Mouse (Mus musculus) embryonic facial prominence, embryonic 11.5 days (tissue): ENCODE measurements around the gene Ccdc65. TPM values are rescaled to one million over a fixed set of nuclear protein-coding genes. Genes with fewer than 3 reads are reported as not detected.

Experiments
- ATAC-seq: fragments of 200-750 bp; cut with Nextera tagmentation; replicated peaks from 2 replicates; pipeline ENCODE4 v1.8.0; 2017; ENCODE audit warnings: low read depth; ENCODE audit not compliant: insufficient number of reproducible peaks, low FRiP score, low TSS enrichment
- DNase-seq: peaks from one replicate; pipeline ENCODE4 v3.0.0-alpha.2; 2015; ENCODE audit warnings: low spot score
- H3K27ac ChIP-seq: fragments of 300-500 bp; sonication (generic); replicated peaks from 2 replicates; pipeline ENCODE4 v1.5.1; 2014; ENCODE audit warnings: mild to moderate bottlenecking, low read depth, low read length, control low read depth
- H3K27me3 ChIP-seq: fragments of 300-500 bp; sonication (generic); 2 replicates; pipeline ENCODE4 v1.6.1; 2014; ENCODE audit warnings: mild to moderate bottlenecking, low read length, moderate library complexity, mixed read lengths; ENCODE audit not compliant: control insufficient read depth, insufficient read depth
- H3K36me3 ChIP-seq: fragments of 300-500 bp; sonication (generic); replicated peaks from 2 replicates; pipeline ENCODE4 v1.6.1; 2014; ENCODE audit warnings: low read depth, mild to moderate bottlenecking, low read length, moderate library complexity, mixed read lengths; ENCODE audit not compliant: control insufficient read depth, insufficient read depth
- H3K4me1 ChIP-seq: fragments of 300-500 bp; sonication (generic); 2 replicates; pipeline ENCODE4 v1.6.1; 2014; ENCODE audit warnings: low read length, mixed read lengths; ENCODE audit not compliant: control insufficient read depth, insufficient read depth
- H3K4me2 ChIP-seq: fragments of 300-500 bp; sonication (generic); 2 replicates; pipeline ENCODE4 v1.6.1; 2014; ENCODE audit warnings: low read depth, mild to moderate bottlenecking, control low read depth, low read length, moderate library complexity
- H3K4me3 ChIP-seq: fragments of 300-500 bp; sonication (generic); 2 replicates; pipeline ENCODE4 v1.5.1; 2014; ENCODE audit warnings: low read depth, low read length, control low read depth
- H3K9ac ChIP-seq: fragments of 300-500 bp; sonication (generic); replicated peaks from 2 replicates; pipeline ENCODE4 v1.6.1; 2014; ENCODE audit warnings: mild to moderate bottlenecking, control low read depth, low read length
- H3K9me3 ChIP-seq: fragments of 300-500 bp; sonication (generic); replicated peaks from 2 replicates; pipeline ENCODE4 v1.6.1; 2016; ENCODE audit warnings: mild to moderate bottlenecking, low read length, inconsistent platforms, mixed read lengths; ENCODE audit not compliant: control insufficient read depth
- WGBS: fragments of 180-500 bp; shearing (Covaris S2); extraction: QIAGEN DNeasy Blood & Tissue Kit; methylation state at CpG from one replicate; pipeline ENCODE4 v1.1.7; 2014; 5-methylcytosine and 5-hydroxymethylcytosine counted together
- polyA plus RNA-seq: library from polyadenylated mRNA; unstranded; fragments of >200 nt; fragmentation: Nextera tagmentation; extraction: Ambion mirVana; gene quantifications from 2 replicates; pipeline ENCODE4 v1.2.1, GENCODE M21; 2014

Gene Ccdc65
- polyA plus RNA-seq, 1 experiment from 2014 or later, result 1.3 TPM

DNA sequence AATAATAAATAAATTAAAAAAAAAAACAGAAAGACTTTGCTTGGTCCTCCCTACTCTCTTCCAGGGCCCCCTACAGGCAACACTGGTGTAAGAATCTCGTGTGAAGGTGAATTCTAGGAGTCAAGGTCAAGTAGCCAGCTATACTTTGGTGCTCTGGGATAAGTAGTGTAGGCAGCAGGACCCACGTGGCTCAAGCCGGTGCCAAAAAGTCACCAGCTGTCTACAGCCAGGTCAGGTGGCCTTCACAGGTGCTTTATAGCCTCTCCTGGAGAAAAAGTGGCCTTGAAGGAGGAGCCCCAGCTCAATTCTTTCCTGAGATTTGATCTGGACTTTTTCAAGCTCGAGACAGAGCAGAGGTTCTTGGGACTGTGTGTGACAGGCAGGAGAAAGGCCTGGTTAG is 18.1 kb downstream of the Ccdc65 start:
- H3K4me3 ChIP-seq, result no peak overlapping the region
- peaks cover 4% of the 10 kb centered on the region; the same call in 1 of the 2 replicates for H3K4me1 ChIP-seq
- DNase-seq, result no peak
- no peak for ATAC-seq
- no peak overlapping the region for H3K4me2 ChIP-seq
- WGBS, result 75% methylated on average over 4 of the region's 4 CpGs
- no peak overlapping the region for H3K27ac ChIP-seq
- no peak overlapping the region for H3K9ac ChIP-seq
- H3K9me3 ChIP-seq, result no peaks in the 10 kb centered on the region
- H3K36me3 ChIP-seq, result no peaks in the 10 kb centered on the region
- no peaks in the 10 kb centered on the region for H3K27me3 ChIP-seq

DNA sequence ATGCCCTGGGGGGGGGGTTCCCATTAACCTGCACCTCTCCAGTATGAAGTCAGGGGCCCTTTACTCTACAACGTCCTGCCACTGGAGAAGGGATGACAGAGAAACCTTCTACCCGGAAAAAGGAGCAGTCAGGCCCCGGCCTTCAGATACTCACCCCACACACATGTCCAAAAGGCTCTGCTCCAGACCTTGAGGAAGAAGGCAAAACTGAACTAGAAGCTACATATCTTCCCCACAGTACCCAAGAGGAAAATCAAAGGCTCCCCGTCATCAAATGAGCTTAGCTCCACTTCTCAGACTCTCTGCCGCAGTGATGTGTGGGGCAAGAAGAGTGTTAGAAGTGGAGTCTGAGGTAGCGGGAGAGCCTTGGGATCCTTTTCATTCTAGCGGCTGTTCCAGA is 18.7 kb downstream of the Ccdc65 start:
- H3K4me1 ChIP-seq, result peaks cover 4% of the 10 kb centered on the region; the same call in 1 of the 2 replicates
- peak overlapping the region; percentile 48 for H3K4me3 ChIP-seq
- 43% methylated on average over 7 of the region's 7 CpGs for WGBS
- H3K9ac ChIP-seq, result no peak overlapping the region; the same call in 1 of the 2 replicates
- ATAC-seq, result no peak
- no peaks in the 10 kb centered on the region for H3K27me3 ChIP-seq
- H3K27ac ChIP-seq, result no peak overlapping the region
- peak overlapping the region; percentile 87 for H3K4me2 ChIP-seq
- DNase-seq, result no peak
- no peaks in the 10 kb centered on the region for H3K36me3 ChIP-seq
- no peaks in the 10 kb centered on the region for H3K9me3 ChIP-seq

DNA sequence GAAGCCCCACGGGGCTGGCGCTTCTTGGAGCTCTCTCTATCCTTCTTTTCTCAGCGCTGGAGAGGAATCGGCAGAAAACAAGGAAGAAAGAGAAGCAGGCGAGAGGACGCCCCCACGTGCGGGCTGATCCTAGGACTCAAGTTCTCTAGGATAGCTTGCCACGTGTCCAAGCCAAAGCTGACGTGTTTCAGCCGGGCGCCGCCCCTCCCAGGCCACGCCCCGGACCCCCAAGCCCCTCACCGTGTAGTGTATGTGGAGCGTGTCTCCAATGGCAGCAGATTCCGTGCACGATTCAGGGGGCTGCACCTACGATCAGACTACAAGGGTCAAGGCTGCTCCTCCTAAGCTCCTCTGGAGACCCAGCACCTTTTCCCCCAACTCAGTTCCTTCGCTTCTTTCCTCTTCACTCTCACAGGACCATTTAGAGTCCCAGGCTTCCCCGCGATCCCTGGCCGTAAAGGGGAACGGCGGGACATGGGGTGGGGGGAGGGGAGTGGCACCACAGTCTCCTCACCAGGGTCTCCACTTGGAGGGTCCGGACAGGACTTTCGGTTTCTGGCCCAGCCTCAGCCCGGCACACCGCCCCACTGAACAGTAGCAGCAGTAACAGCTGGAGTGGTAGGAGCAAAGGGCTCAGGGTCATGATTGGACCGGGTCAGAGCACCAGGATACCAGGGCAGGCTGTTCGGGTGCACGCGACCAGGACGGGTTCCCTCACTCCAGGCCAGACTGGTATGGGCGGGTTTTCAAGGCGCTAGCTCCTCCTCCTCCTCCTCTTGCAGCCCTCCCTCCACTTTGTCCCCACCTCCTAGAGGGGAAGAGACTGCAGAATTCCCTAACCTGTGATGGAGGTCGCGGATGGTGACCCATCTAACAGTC is 19.7 kb downstream of the Ccdc65 start, which contains the start of gene Fkbp11:
Fkbp11 (minus strand) TSS at position 756 of the 879 bp plus-strand sequence.
- peaks cover 2% of the 10 kb centered on the region; the same call in 1 of the 2 replicates for H3K4me1 ChIP-seq
- peak; percentile 80 for ATAC-seq
- H3K9me3 ChIP-seq, result no peaks in the 10 kb centered on the region
- peak; percentile 82 for DNase-seq
- WGBS, result under 1% methylated on average over 37 of the region's 39 CpGs
- H3K27ac ChIP-seq, result no peak within 1 kb of the TSS
- H3K4me2 ChIP-seq, result peak within 1 kb of the TSS; percentile 87
- H3K27me3 ChIP-seq, result no peaks in the 10 kb centered on the region
- H3K9ac ChIP-seq, result peak within 1 kb of the TSS; percentile 55
- no peaks in the 10 kb centered on the region for H3K36me3 ChIP-seq
- H3K4me3 ChIP-seq, result peak within 1 kb of the TSS; percentile 48

DNA sequence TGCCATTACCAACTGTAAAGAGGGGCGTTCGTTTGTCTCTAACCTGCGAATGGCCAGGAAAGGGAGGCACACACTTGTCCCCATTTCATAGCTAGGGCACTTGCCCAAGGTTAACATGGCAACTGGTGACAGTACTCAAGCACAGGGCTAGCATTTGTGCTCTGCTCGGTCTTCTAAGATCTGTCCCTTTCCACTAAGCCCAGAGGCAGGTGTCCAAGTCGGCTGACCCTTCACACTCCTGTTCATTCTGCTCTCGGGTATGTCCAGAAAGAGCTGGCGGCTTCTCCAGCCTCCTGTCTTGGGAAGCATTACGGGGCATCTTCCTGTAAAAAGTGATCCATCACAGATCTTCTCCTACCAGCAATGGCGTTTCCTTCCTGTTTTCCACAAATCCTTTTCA is 20.4 kb downstream of the Ccdc65 start:
- 37% methylated on average over 9 of the region's 9 CpGs for WGBS
- no peak for ATAC-seq

DNA sequence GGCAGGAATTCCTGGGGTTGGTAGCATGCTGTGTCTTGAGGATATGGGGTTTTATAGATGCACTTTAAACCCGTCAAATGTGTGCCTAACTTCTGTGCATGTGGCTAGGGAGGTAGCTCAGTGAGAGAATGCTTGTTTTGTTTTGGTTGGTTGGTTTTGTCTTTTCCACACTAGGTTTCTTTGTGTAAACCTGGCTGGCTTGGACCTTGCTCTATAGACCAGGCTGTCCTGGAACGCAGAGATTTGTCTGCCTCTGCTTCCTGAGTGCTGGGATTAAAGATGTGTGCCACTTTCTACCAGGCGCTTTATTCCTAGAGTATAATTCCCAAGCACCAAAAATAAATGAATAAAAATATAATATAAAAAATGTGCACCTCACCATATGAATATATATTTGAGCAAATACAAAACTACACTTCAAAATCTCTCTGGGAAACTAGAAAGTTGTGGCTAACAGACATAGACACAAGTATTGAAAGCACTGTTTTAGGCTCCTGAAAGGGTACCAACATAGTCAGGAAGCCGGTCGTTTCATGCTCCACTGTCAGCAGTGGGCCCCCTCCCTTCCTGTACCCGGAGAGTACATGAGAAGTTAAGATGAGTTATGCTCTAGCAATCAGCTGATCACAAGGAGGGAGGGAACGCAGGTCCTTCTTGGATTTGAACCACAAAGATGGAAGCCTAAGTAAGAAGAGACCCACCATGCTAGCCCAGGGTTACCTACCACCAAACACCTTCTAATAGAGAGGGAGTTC is 22.0 kb downstream of the Ccdc65 start:
- no peak overlapping the region for H3K27ac ChIP-seq
- H3K4me3 ChIP-seq, result no peak overlapping the region
- no peak overlapping the region for H3K4me2 ChIP-seq
- WGBS, result 76% methylated on average over 7 of the region's 7 CpGs
- H3K4me1 ChIP-seq, result no peaks in the 10 kb centered on the region; the same call in 1 of the 2 replicates
- no peaks in the 10 kb centered on the region for H3K27me3 ChIP-seq
- H3K36me3 ChIP-seq, result no peaks in the 10 kb centered on the region
- H3K9ac ChIP-seq, result no peak overlapping the region
- DNase-seq (no peak), ATAC-seq (no peak)
- no peaks in the 10 kb centered on the region for H3K9me3 ChIP-seq

More for the DNA sequence above, 20.4 kb downstream of the Ccdc65 start:
- Histone ChIP-seq H3K4me2 (peak overlapping the region; percentile 87), H3K9me3 (no peaks in the 10 kb centered on the region), H3K9ac (no peak overlapping the region), H3K27me3 (no peaks in the 10 kb centered on the region), H3K4me1 (no peaks in the 10 kb centered on the region; the same call in 1 of the 2 replicates), H3K27ac (no peak overlapping the region), H3K36me3 (no peaks in the 10 kb centered on the region), H3K4me3 (no peak overlapping the region)
- no peak for DNase-seq

DNA sequence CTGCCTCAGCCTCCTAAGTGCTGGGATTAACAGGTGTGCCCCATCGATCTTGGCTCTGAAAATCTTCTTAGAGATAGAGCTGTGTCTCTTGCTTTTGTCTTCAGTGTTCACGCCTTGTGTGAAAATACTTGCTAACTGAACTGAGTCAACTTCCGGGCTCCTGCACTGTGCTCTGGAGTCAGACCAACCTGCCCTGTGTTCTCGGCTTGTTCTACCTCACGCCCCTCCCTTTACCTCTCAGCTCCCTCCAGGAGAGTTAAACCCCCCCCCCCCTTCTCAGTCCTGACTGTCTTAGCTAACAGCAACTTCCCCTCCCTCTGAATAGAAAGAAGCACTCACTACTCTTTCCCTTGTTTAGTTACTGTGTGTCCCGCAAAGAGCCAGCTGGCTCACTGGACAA is 22.8 kb downstream of the Ccdc65 start:
- 83% methylated on average over 6 of the region's 6 CpGs for WGBS
- DNase-seq, result no peak
- Histone ChIP-seq H3K4me1 (no peaks in the 10 kb centered on the region; the same call in 1 of the 2 replicates), H3K27me3 (no peaks in the 10 kb centered on the region), H3K4me3 (no peak overlapping the region), H3K27ac (no peak overlapping the region), H3K9ac (no peak overlapping the region), H3K36me3 (no peaks in the 10 kb centered on the region; the same call in 1 of the 2 replicates), H3K9me3 (no peaks in the 10 kb centered on the region), H3K4me2 (no peak overlapping the region)
- ATAC-seq, result no peak

DNA sequence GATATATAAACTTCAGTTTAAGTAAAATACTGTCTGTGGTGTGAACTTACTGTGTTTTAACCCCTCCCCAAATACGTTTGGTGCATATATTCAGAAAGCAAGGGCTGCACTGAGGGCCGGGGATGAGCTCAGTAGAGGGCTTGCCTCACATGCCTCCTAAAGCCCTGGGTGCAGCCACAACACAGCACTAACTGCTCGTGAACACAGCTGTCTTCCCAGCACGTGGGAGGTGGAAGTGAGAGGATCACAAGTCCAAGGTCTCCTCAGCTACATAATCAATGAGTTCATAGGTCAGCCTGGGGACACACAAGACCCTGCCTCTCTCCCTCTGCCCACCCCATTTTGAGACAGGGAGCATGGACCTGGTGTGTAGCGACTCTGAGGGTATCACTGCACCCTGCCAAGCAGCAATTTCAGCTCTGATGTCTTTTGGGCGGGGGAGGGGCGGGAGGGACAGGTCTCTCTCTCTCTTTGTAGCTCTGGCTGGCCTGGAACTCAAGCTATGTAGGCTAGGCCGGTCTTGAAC is 24.1 kb downstream of the Ccdc65 start:
- Histone ChIP-seq H3K4me1 (no peaks in the 10 kb centered on the region; the same call in 1 of the 2 replicates), H3K27ac (no peak overlapping the region), H3K9ac (no peak overlapping the region), H3K36me3 (peaks cover 3% of the 10 kb centered on the region), H3K27me3 (no peaks in the 10 kb centered on the region), H3K4me2 (no peak overlapping the region), H3K9me3 (no peaks in the 10 kb centered on the region), H3K4me3 (no peak overlapping the region)
- WGBS, result 73% methylated on average over 8 of the region's 8 CpGs
- DNase-seq, result no peak
- ATAC-seq, result no peak
